Mouse (Mus musculus) layer of hippocampus, adult 9-11 months (tissue): ENCODE data around the gene Fam178b.
A peak's percentile ranks its signal among the peaks of the same experiment; 100 is the strongest.

ENCODE experiments used
- DNase-seq: peaks from one replicate; pipeline ENCODE4 v3.0.0; 2022

The Fam178b gene

GRCm38 (mm10) chr1:36559888-36560287, 123.1 kb downstream of the Fam178b start:
- no peak for DNase-seq

GRCm38 (mm10) chr1:36559256-36559655, 123.7 kb downstream of the Fam178b start:
- DNase-seq = no peak

DNA sequence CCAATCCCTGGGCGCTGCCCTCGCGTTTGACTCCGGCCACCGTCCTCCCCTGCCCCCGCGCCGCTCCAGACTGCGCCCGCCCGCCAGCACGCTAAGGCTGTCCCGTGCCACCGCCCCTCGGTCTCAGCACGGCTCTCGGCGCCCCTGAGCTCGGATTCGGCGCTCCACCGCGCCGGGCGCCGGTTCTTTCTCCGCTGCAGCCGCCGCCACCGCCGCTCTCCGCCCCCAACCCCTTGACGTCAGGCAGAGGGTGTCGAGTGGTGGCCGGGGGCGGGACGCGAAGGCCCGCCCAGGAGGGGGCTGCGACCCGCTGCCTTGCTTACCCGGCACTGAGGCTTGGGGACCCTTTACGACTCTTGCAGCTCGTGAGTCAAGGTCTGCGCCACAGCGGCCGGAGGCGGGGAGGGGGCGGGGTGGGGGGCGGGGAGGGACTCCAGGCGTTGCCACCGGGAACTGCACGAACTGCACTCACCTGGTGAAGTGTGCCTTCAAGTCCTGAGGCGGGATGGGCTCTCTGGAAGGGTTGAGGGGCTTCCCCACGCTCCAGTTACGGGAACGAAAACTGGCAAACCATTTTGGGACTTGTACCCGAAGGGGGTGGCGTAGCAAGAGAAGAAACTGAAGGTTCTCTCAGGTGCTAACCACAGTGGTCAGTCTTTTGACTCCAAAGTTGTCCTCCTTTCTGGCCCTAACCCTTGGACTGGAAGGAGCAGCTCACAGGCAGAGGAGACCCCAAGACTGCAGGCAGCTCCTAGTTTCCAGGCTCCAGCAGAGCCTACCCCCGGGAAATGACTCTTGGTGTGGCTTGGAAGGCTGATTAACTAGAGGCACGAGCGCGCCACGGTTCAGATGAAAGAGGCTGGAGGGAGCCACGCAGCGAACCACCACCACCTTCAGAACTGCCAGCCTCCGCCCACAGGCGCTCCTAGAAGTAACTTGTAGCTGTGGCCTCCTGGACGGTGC, 124.7 kb downstream of the Fam178b start, which contains the start of gene Sema4c:
Gene Sema4c (minus strand): TSS at position 319 of the 963 bp plus-strand sequence.
- peak; percentile 74 for DNase-seq

- no peak for DNase-seq
Observed at GRCm38 (mm10) chr1:36557457-36558011, 125.4 kb downstream of the Fam178b start.

- DNase-seq = peak; percentile 90
Observed at GRCm38 (mm10) chr1:36556553-36557456, 126.2 kb downstream of the Fam178b start.

DNA sequence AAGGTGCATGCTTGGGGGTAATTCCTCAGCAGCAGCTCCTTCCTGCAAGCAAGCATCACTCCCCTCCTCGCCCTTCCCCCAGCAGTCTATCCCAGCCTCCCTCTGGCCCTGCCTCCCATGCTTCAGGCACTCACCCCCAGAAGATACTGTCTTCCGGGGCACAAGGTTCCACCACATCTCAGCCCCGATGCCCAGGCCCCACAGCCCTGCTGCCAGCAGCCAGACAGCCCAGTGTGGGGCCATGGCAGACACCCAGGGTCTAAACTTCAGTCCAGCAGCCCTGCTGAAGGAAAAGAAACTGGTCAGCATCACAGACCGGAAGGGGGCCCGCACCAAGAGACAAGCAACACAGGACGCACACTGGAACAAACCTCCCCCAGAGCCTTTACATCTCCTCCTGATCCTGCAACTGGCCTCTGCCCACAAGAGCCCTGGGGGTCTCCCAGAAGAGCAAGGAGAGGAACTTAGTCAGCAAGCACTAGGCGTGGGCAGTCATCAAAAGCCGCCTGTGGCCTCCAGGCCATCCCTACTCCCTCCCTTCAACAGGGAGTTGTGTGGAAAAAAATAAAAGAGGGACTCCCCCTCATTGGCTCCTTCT, 127.1 kb downstream of the Fam178b start:
- peak; percentile 49 for DNase-seq

- DNase-seq = no peak
Observed at GRCm38 (mm10) chr1:36554633-36555399, 128.2 kb downstream of the Fam178b start.

DNA sequence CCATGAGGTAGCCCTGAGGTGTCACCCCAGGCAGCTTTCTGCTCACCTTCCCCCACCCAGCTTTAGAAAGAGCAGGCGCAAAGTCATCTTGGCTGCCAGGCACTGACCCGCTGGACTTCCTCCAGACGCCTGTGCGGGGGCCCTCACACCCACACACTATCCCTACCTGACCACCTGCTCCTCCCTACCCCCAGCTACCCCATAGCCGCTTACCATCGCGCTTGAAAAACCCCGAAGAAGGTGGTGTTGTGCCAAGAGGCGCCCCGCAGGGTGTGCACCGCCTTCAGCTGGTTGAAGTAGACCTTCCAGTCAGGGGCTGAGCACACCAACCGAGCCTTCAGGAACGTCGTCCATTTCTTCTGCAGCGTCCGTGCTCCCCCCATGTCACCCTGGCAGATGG, 130.5 kb downstream of the Fam178b start:
- no peak for DNase-seq

DNA sequence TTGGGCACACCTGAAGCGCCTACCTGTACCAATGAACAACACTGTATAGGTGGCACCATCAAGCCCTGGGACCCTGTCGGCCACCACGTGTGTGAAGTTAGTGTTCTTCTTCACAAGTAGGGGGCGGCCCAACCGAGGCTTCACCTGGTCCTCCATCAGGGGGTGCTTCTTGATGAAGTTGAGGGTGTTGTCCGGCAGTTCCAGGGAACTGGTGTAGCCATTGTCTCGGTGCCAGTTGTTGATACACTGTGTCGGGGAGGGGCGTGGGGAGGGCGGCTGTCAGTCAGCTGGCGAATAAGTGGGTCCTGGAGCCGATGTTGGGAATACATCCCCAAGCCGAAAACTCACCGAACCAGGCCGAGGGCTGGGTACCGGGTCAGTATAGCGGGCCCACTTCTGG, 131.1 kb downstream of the Fam178b start:
- no peak for DNase-seq

- DNase-seq = no peak
Observed at GRCm38 (mm10) chr1:36550075-36550863, 132.7 kb downstream of the Fam178b start.

DNA sequence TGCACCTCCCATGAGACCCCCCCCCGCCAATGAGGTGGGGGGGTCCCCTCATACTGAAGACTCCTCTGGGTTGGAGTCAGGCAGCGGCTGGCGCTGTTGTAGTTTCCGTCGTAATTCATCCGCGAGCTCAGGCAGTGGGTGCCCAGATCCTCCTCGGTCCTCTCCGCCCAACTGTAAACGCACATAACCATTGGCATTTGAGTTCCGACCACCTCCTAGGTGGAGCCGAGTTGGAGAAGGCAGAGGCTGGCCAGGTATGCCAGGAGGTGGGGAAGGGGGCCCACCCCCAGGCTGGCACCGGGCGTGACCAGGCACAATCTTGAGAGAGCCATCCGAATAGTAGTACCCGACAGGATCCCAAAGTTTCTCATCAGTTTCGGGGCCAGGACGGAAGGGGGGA, 133.5 kb downstream of the Fam178b start:
- DNase-seq = no peak

DNA sequence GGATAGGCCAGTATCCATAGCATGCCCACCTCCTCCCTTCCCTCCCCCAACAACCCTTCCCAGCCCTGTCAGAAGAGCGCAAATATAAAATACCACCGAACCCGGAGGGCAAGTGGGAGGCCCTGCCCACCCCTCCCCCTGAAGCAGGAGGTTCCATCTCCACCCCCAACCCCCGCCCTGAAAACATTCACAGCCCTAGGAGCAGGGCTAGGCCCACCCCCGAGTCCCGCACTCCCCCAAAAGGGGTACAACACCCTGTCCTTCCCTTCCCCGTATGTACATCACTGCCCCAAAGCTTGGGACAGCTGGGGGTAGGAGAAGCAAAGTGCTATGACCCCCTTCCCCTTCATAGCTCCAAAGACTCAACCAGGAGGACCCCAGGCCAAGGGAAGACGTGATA, 134.2 kb downstream of the Fam178b start:
- DNase-seq = no peak

GRCm38 (mm10) chr1:36547981-36548598, 134.9 kb downstream of the Fam178b start:
- no peak for DNase-seq

DNA sequence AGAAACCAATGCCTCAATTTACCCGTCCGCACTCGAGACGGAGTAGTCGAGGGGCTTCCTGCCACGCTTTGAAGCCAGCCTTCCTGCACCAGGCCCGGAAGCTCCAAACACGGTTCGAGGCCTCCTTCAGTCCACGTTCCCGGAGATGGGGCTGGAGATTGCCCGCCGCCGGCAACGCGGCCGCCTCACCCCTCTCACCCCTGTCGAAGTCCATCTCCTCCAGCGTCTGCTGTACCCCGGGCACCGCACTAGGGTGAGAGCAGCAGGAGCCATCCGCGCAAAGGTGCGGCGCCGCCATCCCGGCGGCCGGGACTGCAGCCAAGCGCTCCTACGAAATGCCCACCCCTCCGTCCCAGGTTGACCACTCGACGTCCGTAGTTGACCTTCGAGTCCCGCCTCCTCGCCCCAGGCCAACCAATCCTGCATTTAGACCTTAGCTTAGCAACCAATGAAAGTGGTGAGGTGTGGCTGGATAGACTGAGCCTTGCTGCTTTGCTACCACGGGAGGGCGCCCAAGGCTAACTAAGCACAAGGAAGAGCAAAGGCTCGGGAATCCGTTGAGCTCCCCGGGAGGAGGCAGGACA, 136.0 kb downstream of the Fam178b start, which contains the start of gene Ankrd39:
Gene Ankrd39 (minus strand): TSS at position 558 of the 584 bp plus-strand sequence.
- DNase-seq = peak; percentile 99

GRCm38 (mm10) chr1:36545845-36546600, 137.0 kb downstream of the Fam178b start:
- no peak for DNase-seq

DNA sequence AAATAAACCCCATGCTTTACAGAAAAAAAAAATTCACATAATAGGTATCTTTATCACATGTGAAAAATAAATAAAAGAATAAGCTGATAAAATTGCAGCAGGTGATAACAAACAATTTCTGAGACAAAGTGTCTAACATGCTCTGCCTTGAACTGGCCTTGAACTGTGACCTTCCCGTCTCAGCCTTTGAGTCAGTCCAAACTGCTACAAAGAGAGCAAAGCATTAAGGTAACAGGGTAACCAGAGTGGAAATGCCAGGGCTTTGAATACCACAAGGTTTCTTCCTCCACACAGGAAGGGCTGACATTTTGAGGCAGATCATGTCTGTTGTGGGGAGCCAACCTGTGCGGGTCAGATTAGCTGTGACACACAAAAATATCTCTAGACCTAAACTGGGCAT, 137.6 kb downstream of the Fam178b start:
- DNase-seq = no peak

DNA sequence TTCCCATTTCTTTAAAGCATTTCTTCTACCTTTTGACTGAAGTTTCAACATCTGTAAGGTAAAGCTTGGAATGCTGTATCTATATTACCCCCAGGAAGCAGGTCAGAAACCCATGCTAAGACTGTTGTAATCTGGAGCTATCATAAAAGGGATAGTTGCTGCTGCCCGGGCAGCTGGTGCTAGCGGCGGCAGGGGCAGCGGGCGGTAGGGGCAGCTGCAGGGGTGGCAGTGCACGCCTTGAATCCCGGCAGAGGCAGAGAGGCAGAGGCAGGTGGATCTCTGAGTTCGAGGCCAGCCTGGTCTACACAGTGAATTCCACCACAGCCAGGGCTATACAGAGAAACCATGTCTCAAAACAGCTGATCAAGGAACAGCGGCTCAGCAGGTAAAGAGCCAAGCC, 140.1 kb downstream of the Fam178b start:
- DNase-seq = no peak

DNA sequence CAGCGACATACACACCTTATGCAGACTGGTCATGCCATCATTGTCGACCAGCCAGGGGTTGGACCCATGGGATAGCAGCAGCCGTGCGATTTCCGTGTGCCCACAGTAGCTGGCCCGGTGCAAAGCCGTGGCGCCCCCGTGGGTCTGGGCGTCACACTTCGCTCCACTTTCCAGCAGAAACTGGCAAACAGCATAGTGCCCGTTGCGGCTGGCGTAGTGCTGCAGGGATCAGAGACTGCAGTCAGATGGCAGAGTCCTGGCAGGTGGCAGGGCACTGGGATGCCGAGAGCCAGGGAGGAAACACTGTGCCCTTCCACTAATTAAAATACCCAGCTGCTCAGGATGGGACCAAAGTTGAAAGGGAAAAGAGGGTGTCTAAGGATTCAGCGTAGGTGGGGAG, 141.1 kb downstream of the Fam178b start:
- no peak for DNase-seq

DNA sequence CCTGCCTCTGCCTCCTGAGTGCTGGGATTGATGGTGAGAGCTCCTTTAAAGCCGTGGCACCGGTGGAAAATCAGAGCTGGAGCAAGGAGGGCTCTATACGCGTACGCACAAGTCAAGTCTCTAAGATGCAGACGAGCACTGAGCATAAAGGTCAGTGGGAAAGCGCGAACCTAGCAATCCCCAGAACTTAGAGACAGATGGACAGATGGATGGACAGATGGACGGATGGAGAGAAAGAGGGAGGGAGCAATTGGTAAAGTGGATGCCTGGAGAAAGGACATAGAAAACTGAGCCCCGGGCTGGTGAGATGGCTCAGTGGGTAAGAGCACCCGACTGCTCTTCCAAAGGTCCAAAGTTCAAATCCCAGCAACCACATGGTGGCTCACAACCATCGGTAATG, 142.2 kb downstream of the Fam178b start:
- no peak for DNase-seq
